Mouse (Mus musculus) erythroblast, embryonic 14.5 days (primary cell): ENCODE measurements at regions not wholly inside any gene's neighbourhood (a gene's known extent, or its start where the extent isn't known, plus 50 kb on each side); places are given as distances from the start of the nearest gene placed in this dataset.

Source experiments
- GATA1 ChIP-seq: IDR thresholded peaks from 2 replicates; pipeline ENCODE4 v1.6.1; 2012; ENCODE audit warnings: low read length, inconsistent platforms, mixed read lengths
- TAL1 ChIP-seq: IDR thresholded peaks from 3 replicates; pipeline ENCODE4 v1.6.1; 2012; ENCODE audit warnings: low read length, inconsistent platforms, mixed read lengths

DNA sequence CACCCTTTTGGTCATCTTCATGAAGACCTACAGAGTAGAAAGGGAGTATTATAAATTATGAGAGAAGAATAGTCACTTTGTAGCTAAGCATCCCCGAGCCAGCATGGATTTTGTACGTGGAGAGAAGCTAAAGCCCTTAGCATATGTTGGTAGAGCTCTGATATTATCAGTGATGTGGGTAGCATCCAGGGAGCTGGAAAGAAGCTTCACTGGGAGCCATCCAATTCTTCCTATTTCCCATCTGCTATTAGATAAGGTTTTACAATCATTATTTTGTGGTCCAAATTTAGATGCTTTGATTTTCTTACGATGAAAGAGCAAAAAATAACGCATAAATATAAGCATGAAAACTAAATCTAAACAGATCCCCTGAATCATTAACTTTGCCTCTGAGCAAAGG lies 353.6 kb upstream of the Trpc7 start:
- TF ChIP-seq TAL1 (no peak), GATA1 (no peak)
